Mouse (Mus musculus) ES-E14 (cell line): ENCODE results near the gene Theg.

Experiments used
- MAFK ChIP-seq: IDR thresholded peaks from 2 replicates; pipeline ENCODE4 v1.6.1; 2014; ENCODE audit warnings: mild to moderate bottlenecking, low read depth, low read length, inconsistent platforms; ENCODE audit not compliant: insufficient read depth
- ZNF384 ChIP-seq: IDR thresholded peaks from 2 replicates; pipeline ENCODE4 v1.6.1; 2012; ENCODE audit warnings: low read depth, low read length, inconsistent platforms

DNA sequence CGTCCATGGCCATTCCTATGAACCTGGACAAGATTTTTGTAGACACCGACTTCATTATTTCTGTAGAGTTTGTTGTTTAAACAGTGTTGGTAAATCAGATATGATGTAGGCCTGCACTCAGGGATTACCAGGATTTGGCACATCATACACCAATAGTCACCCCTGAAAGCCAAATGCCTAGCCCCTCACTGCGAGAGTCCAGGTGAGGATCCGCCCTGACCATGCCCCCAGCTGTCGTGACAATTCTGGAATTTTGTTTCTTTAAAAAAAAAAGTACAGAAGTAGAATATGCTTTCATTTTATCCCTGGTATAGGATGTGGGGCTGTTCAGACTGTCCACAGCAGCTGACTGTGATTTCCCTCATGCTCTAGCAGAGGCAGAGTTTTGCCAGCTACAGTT, 17.2 kb downstream of the Theg start:
- TF ChIP-seq MAFK, result no peak
- no peak for TF ChIP-seq ZNF384
